Mouse (Mus musculus) CH12.LX (cell line): ENCODE measurements around the gene Prss8. TPM values are rescaled to one million over a fixed set of nuclear protein-coding genes. Genes with fewer than 3 reads are reported as not detected.

Experiments used
- DNase-seq: peaks from one replicate; pipeline ENCODE4 v3.0.0-alpha.2; 2013; ENCODE audit errors: extremely low read depth
- H3K27ac ChIP-seq: 2 replicates; pipeline ENCODE4 v1.5.1; 2012; ENCODE audit warnings: low read depth, mild to moderate bottlenecking, control low read depth, moderate library complexity; ENCODE audit not compliant: insufficient read depth
- H3K27me3 ChIP-seq: replicated peaks from 2 replicates; pipeline ENCODE3; 2012; ENCODE audit warnings: inconsistent platforms
- H3K36me3 ChIP-seq, 2 experiments: replicated peaks in 1 of 2; 2 replicates each; pipeline versions ENCODE3 to v1.6.1; 2012; ENCODE audit warnings: inconsistent platforms in 1 of 2, low read length in 1 of 2, mild to moderate bottlenecking in 1 of 2, mixed read lengths in 1 of 2, moderate library complexity in 1 of 2; ENCODE audit not compliant: control insufficient read depth in 1 of 2, insufficient read depth in 1 of 2
- H3K4me1 ChIP-seq, 2 experiments: 2 replicates each; pipeline ENCODE4 v1.6.1; 2012; ENCODE audit warnings: inconsistent platforms in 1 of 2, moderate library complexity in 1 of 2; ENCODE audit not compliant: insufficient read depth in 2 of 2, control insufficient read depth in 1 of 2
- H3K4me2 ChIP-seq: 2 replicates; pipeline ENCODE4 v1.6.1; 2012; ENCODE audit warnings: low read depth, mild to moderate bottlenecking, control low read depth; ENCODE audit not compliant: poor library complexity, insufficient read depth, severe bottlenecking
- H3K4me3 ChIP-seq, 3 experiments: fragments of 150-350 bp in 1 of 3; sonication (generic) in 1 of 3; replicated peaks in 1 of 3; 2 replicates each; pipeline versions ENCODE3 to v1.5.1; 2011 to 2012; ENCODE audit warnings: low read depth in 2 of 3, low read length in 2 of 3, mild to moderate bottlenecking in 2 of 3, moderate library complexity in 2 of 3, control low read depth in 1 of 3, improper control_type of control experiment in 1 of 3, inconsistent platforms in 1 of 3, mixed read lengths in 1 of 3; ENCODE audit not compliant: poor library complexity in 1 of 3
- H3K79me2 ChIP-seq: replicated peaks from 2 replicates; pipeline ENCODE4 v1.6.1; 2012; ENCODE audit warnings: mild to moderate bottlenecking, moderate library complexity; ENCODE audit not compliant: control insufficient read depth, poor library complexity, insufficient read depth, severe bottlenecking; ENCODE audit errors: extremely low read depth
- H3K9ac ChIP-seq: 2 replicates; pipeline ENCODE4 v1.6.1; 2012; ENCODE audit warnings: low read depth, mild to moderate bottlenecking, control low read depth, moderate library complexity; ENCODE audit not compliant: insufficient read depth
- H3K9me3 ChIP-seq: replicated peaks from 2 replicates; pipeline ENCODE3; 2012; ENCODE audit warnings: low read length, inconsistent platforms, mixed read lengths
- BHLHE40 ChIP-seq: IDR thresholded peaks from 2 replicates; pipeline ENCODE4 v1.6.1; 2011; ENCODE audit warnings: mild to moderate bottlenecking, low read depth, low read length, improper control_type of control experiment
- CHD2 ChIP-seq: IDR thresholded peaks from 2 replicates; pipeline ENCODE4 v1.6.1; 2011; ENCODE audit warnings: low read length, improper control_type of control experiment
- CTCF ChIP-seq, 2 experiments: IDR thresholded peaks in 1 of 2; conservative IDR thresholded peaks in 1 of 2; 2 replicates each; pipeline ENCODE4 v1.5.1; 2011 to 2012; ENCODE audit warnings: low read depth in 2 of 2, low read length in 2 of 2, improper control_type of control experiment in 1 of 2, inconsistent platforms in 1 of 2, mild to moderate bottlenecking in 1 of 2, moderate library complexity in 1 of 2
- ELF1 ChIP-seq: IDR thresholded peaks from 2 replicates; pipeline ENCODE4 v1.6.1; 2014; ENCODE audit warnings: low read depth, mild to moderate bottlenecking, inconsistent platforms, low read length, improper control_type of control experiment
- HCFC1 ChIP-seq: IDR thresholded peaks from 2 replicates; pipeline ENCODE4 v1.6.1; 2012; ENCODE audit warnings: low read depth, mild to moderate bottlenecking, inconsistent platforms, low read length, improper control_type of control experiment
- JUN ChIP-seq: IDR thresholded peaks from 2 replicates; pipeline ENCODE4 v1.6.1; 2011; ENCODE audit warnings: low read depth, mild to moderate bottlenecking, low read length, improper control_type of control experiment, moderate library complexity; ENCODE audit not compliant: insufficient read depth
- KAT2A ChIP-seq: IDR thresholded peaks from 2 replicates; pipeline ENCODE4 v1.6.1; 2012; ENCODE audit warnings: low read length, improper control_type of control experiment, inconsistent platforms; ENCODE audit not compliant: insufficient replicate concordance
- MAFK ChIP-seq: IDR thresholded peaks from 2 replicates; pipeline ENCODE4 v1.6.1; 2011; ENCODE audit warnings: low read length, improper control_type of control experiment; ENCODE audit not compliant: insufficient replicate concordance
- MAX ChIP-seq: IDR thresholded peaks from 2 replicates; pipeline ENCODE4 v1.6.1; 2011; ENCODE audit warnings: low read length, improper control_type of control experiment
- MAZ ChIP-seq: IDR thresholded peaks from 2 replicates; pipeline ENCODE4 v1.6.1; 2012; ENCODE audit warnings: low read depth, mild to moderate bottlenecking, inconsistent platforms, low read length, improper control_type of control experiment, moderate library complexity
- MEF2A ChIP-seq: IDR thresholded peaks from 2 replicates; pipeline ENCODE4 v1.6.1; 2014; ENCODE audit warnings: low read depth, mild to moderate bottlenecking, inconsistent platforms, low read length, improper control_type of control experiment, borderline replicate concordance
- MXI1 ChIP-seq: IDR thresholded peaks from 2 replicates; pipeline ENCODE4 v1.6.1; 2011; ENCODE audit warnings: mild to moderate bottlenecking, low read depth, low read length, improper control_type of control experiment
- MYC ChIP-seq: IDR thresholded peaks from 2 replicates; pipeline ENCODE4 v1.6.1; 2011; ENCODE audit warnings: low read depth, mild to moderate bottlenecking, improper control_type of control experiment, low read length
- NRF1 ChIP-seq: IDR thresholded peaks from 2 replicates; pipeline ENCODE4 v1.6.1; 2014; ENCODE audit warnings: low read depth, mild to moderate bottlenecking, inconsistent platforms, low read length, improper control_type of control experiment, moderate library complexity
- PAX5 ChIP-seq: IDR thresholded peaks from 2 replicates; pipeline ENCODE4 v1.6.1; 2012; ENCODE audit warnings: low read length, inconsistent platforms, mixed read lengths
- POLR2A ChIP-seq: IDR thresholded peaks from 2 replicates; pipeline ENCODE4 v1.6.1; 2011; ENCODE audit warnings: low read depth, mild to moderate bottlenecking, improper control_type of control experiment, low read length
- SIN3A ChIP-seq: IDR thresholded peaks from 2 replicates; pipeline ENCODE4 v1.6.1; 2012; ENCODE audit warnings: low read length, improper control_type of control experiment, inconsistent platforms
- TCF12 ChIP-seq: IDR thresholded peaks from 2 replicates; pipeline ENCODE4 v1.6.1; 2014; ENCODE audit warnings: low read depth, mild to moderate bottlenecking, inconsistent platforms, low read length, improper control_type of control experiment
- UBTF ChIP-seq: IDR thresholded peaks from 2 replicates; pipeline ENCODE4 v1.6.1; 2012; ENCODE audit warnings: low read depth, mild to moderate bottlenecking, inconsistent platforms, low read length, improper control_type of control experiment, moderate library complexity
- USF1 ChIP-seq: IDR thresholded peaks from 2 replicates; pipeline ENCODE4 v1.6.1; 2014; ENCODE audit warnings: low read depth, mild to moderate bottlenecking, inconsistent platforms, low read length, improper control_type of control experiment
- ZC3H11A ChIP-seq: IDR thresholded peaks from 2 replicates; pipeline ENCODE4 v1.6.1; 2012; ENCODE audit warnings: low read depth, mild to moderate bottlenecking, inconsistent platforms, low read length, improper control_type of control experiment
- ZMIZ1 ChIP-seq: IDR thresholded peaks from 2 replicates; pipeline ENCODE4 v1.6.1; 2012; ENCODE audit warnings: low read depth, mild to moderate bottlenecking, inconsistent platforms, low read length, improper control_type of control experiment
- ZNF384 ChIP-seq: IDR thresholded peaks from 2 replicates; pipeline ENCODE4 v1.6.1; 2012; ENCODE audit warnings: low read depth, low read length, improper control_type of control experiment, inconsistent platforms
- dilution Hi-C: fragments of 300-500 bp; cut with MboI; formaldehyde crosslinking; loops from 2 replicates; pipeline ENCODE4 v1.14.3; 2020; ENCODE audit warnings: low sequenced_read_pairs; ENCODE audit not compliant: extremely low pct_unique_long_range_greater_than_20kb, extremely low pct_ligation_motif_present
- in situ Hi-C: fragments of 300-500 bp; cut with MboI; formaldehyde crosslinking; loops from 3 replicates; pipeline ENCODE4 v1.14.3; 2019; ENCODE audit warnings: low sequenced_read_pairs, low pct_ligation_motif_present, low pct_unique_long_range_greater_than_20kb, mixed read lengths
- polyA plus RNA-seq: library from polyadenylated mRNA; unstranded; fragments of >175 nt; gene quantifications from 2 replicates; pipeline ENCODE4 v1.2.1, GENCODE M21; 2012; ENCODE audit warnings: low read depth; ENCODE audit not compliant: insufficient read length
- total RNA-seq, 2 experiments: library from RNA; depleted of rRNA; stranded (reverse); fragments of 300-350 nt in 1 of 2; fragments of >200 nt in 1 of 2; gene quantifications; 2 replicates each; pipeline ENCODE4 v1.2.3; 2012 to 2014

Gene Prss8
- total and polyA plus RNA-seq, 3 experiments = 0.08 TPM; not detected in 2

DNA sequence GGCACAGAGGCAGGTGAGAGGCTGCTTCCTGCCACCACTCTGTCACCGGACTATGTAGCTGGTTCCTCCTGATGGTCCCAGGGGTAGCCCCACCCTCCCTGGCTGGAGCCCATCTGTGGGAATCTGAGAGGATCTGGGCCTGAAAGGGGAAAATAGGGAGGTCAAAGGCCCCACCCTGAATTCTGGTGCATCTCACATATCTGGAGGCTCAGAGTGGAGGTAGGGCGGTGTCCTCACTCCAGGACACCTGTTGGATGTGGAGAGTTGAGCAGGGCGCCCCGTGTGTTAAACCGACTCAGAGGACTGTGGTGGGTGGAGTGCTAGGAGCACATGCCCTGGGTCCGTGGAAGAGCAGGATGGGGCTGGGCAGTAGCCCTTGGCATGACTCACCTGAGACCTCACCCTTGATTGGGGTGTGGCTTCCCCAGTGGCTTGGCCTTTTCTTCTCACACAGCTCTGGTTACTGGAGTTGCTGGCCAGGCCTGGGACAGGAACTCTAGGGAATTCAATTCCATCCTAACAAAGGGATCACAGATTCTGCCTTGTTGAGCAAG, 16.6 kb upstream of the Prss8 start, which contains the start of gene Prss36:
Gene Prss36, minus strand, starts transcription at position 256 of the 554 bp plus-strand sequence.
- Histone ChIP-seq H3K27ac (no peak within 1 kb of the TSS), H3K36me3 (no peaks in the 10 kb centered on the region), H3K79me2 (no peaks in the 10 kb centered on the region), H3K4me3 (no peak within 1 kb of the TSS), H3K4me2 (no peak within 1 kb of the TSS), H3K4me1 (no peaks in the 10 kb centered on the region), H3K9me3 (no peaks in the 10 kb centered on the region), H3K27me3 (peaks cover 69% of the 10 kb centered on the region), H3K9ac (no peak within 1 kb of the TSS)
- in situ Hi-C loops (no loop called here), dilution Hi-C loops (no loop called here)
- no peak for DNase-seq
- TF ChIP-seq MEF2A (no peak), ZMIZ1 (no peak), CTCF (conservative IDR thresholded peaks at IDR 0.05 in 1 of 2, IDR thresholded peaks at IDR 0.05 in 1 of 2; ENCODE audit: low read depth in 2 of 2, low read length in 2 of 2) (no peak), TCF12 (no peak), BHLHE40 (no peak), USF1 (no peak), KAT2A (no peak), SIN3A (no peak), ELF1 (no peak), HCFC1 (no peak), UBTF (no peak), MAFK (no peak), MAX (no peak), MYC (no peak)

DNA sequence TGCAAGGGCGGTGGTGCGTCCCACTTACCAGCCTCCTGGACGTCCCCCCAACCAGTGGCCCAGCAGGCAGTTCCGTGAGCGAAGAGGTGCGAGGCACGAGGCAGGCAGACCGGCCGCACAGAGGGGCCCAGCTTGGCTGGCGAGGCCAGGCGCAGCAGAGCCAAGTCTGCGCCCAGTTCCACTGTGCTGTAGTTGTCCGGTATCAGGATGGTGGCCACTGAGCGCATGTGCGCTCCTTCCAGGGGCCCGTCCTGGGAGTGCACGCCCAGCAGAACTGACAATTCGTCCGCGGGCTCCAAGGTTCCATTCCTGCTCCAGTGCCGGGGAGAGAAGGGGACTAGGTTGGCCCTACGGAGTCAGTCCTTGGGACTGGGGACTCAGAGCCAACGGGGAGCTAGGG, 14.7 kb upstream of the Prss8 start:
- no peaks in the 10 kb centered on the region for H3K36me3 ChIP-seq
- DNase-seq = no peak
- dilution Hi-C loops (no loop called here), in situ Hi-C loops (no loop called here)
- no peak overlapping the region for H3K9ac ChIP-seq
- no peaks in the 10 kb centered on the region for H3K4me1 ChIP-seq
- no peak overlapping the region for H3K4me2 ChIP-seq
- TF ChIP-seq MAZ (no peak), MYC (no peak), TCF12 (no peak), ELF1 (no peak), KAT2A (no peak), JUN (no peak), ZC3H11A (no peak), PAX5 (no peak), MAX (no peak), ZNF384 (no peak), MXI1 (no peak), USF1 (no peak), CHD2 (no peak), POLR2A (no peak), BHLHE40 (no peak), NRF1 (no peak)
- no peaks in the 10 kb centered on the region for H3K79me2 ChIP-seq
- H3K27ac ChIP-seq = no peak overlapping the region
- no peak overlapping the region for H3K4me3 ChIP-seq
- H3K27me3 ChIP-seq = peaks cover 64% of the 10 kb centered on the region
- H3K9me3 ChIP-seq = no peaks in the 10 kb centered on the region
